Mouse (Mus musculus) layer of hippocampus, postnatal 36 days (tissue): Measurements from ENCODE around the gene Daw1. TPM values are rescaled to one million over a fixed set of nuclear protein-coding genes. Genes with fewer than 3 reads are reported as not detected.

Experiments used
- DNase-seq, 2 experiments: peaks; one replicate each; pipeline ENCODE4 v3.0.0; 2022
- total RNA-seq, 2 experiments: library from RNA; stranded (reverse); gene quantifications; 2 replicates each; pipeline ENCODE4 v1.2.3; 2021

Gene Daw1
- total RNA-seq, 2 experiments from 2014 or later, result 0.45 to 0.48 TPM

DNA sequence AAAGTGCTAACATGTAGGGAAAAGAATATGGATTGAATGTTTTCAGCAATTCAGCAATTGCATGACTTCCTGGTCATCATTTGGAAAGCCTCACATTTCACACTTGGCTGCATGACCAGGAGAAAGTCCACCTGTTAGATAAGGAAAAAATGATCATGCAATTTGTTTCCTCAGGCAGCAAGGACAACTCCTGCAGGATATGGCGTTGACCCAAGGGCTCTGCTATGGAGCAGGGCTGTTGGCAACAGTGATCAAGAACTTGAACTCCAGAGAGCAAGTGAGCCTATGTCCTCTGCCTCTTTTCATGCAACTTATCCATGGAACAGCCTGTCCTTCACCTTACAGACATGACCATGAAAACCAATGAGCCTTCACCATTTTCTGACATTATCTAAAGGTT, 50.4 kb downstream of the Daw1 start:
- DNase-seq, result no peak

- DNase-seq, result peak in 1 of 2 experiments; percentile 5
Observed at GRCm38 (mm10) chr1:83218260-83218659, 58.7 kb downstream of the Daw1 start.

GRCm38 (mm10) chr1:83223072-83223471, 63.5 kb downstream of the Daw1 start:
- no peak for DNase-seq

DNA sequence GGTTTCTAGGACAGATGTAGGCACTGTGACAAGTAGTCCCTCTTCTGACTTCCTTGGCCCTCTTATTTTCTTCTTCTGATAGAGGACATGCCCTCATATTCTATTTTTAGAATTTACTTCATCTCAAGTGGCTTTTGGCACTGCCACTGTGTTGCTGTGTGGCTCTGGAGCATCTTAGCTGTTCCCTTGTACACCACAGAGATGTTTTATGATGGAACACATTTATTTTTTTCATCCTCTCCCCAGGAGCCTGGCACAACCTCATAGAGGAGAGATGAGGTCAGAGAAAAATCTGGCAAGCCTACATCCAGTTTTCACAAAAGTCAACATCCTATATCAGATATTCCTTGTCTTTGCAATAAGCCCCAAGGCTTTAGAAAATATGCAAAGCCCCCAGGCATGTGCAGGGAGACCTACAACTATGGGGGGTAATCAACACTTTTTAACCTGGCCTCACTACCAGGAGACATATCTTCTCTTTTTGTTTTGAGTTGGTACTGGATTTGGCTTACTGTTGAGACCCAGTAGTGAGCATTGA, 64.9 kb downstream of the Daw1 start:
- no peak for DNase-seq

GRCm38 (mm10) chr1:83227946-83228345, 68.4 kb downstream of the Daw1 start:
- DNase-seq, result no peak

DNA sequence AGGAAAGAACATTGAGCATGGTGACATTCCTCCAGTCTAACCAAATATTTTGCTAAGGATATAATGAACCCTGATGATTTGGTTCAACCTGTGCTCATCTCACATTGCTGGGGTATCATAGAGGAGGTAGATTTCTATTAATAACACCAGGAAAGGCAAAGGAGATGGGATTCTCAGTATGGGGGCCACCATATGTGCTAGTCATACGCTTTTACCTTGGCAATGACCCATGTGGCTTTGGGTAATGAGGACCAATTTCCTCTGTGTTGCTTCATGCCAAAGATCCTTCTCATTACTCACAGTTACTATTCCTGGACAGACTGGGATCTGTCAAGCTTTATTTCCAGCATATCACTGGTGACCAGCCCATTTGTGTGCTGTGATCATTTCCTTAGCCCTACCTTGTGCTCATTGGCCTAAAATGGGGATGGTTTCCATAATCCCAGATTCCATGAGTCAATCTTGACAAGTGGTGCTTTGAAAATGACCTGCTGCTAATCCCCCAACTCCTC, 88.7 kb downstream of the Daw1 start:
- DNase-seq, result no peak

GRCm38 (mm10) chr1:83251746-83252145, 92.2 kb downstream of the Daw1 start:
- DNase-seq, result no peak

Other genes starting within 250 kb of the Daw1 start
- gene A030005L19Rik, start 246.4 kb upstream of the Daw1 start, total RNA-seq, result under 1 TPM in 1 of 2 experiments, not detected in 1; 0.60 TPM
- not detected for gene A030014E15Rik, start 234.8 kb upstream of the Daw1 start, total RNA-seq
- gene Gm6217, start 228.4 kb upstream of the Daw1 start, total RNA-seq, result not detected
- not detected for gene A030003K21Rik, start 216.4 kb upstream of the Daw1 start, total RNA-seq
- not detected for gene Gm7544, start 203.7 kb upstream of the Daw1 start, total RNA-seq
- gene Gm47955, start 199.5 kb upstream of the Daw1 start, total RNA-seq, result not detected
- gene Gm47959, start 159.2 kb upstream of the Daw1 start, total RNA-seq, result not detected
- 1 to 10 TPM; 1.8 to 2.1 TPM for gene Slc19a3, start 121.3 kb upstream of the Daw1 start, total RNA-seq
- gene Krtap28-10, start 117.3 kb upstream of the Daw1 start, total RNA-seq, result not detected
- gene Gm47969, start 114.8 kb upstream of the Daw1 start, total RNA-seq, result not detected
- not detected for gene A030005K14Rik, start 100.4 kb upstream of the Daw1 start, total RNA-seq
- gene Krtap28-13, start 98.8 kb upstream of the Daw1 start, total RNA-seq, result not detected
- gene Ccl20, start 43.0 kb upstream of the Daw1 start, total RNA-seq, result not detected
- 100 to 1,000 TPM; 208 to 246 TPM for gene Sphkap, start 248.4 kb downstream of the Daw1 start, total RNA-seq